9 mouse cellular contexts compared by ENCODE assay signal in genomic region chr9:110244567-110244888, GRCm38 (mm10). TPM values are rescaled to one million over a fixed set of nuclear protein-coding genes. Genes with fewer than 3 reads are reported as not detected.
DNase-seq lines count a peak whose midpoint lies in the region; ATAC-seq and TF ChIP-seq lines count a peak whose summit lies in the region.
"Had no signal": no experiment of that assay in that cellular context is flagged by ENCODE, and none has a peak within 500 bp of the region (broad histone marks: within the 10 kb centered on the region; RNA-seq: fewer than 3 reads in every experiment).

No protein-coding gene starts in this region.

- peak overlapping the region; percentile 98 for H3K4me2 ChIP-seq in lung, postnatal 0 days (replicated peaks; ENCODE audit: low read depth, low read length)
- peak overlapping the region; percentile 100 for H3K4me2 ChIP-seq in limb, embryonic 14.5 days (replicated peaks; ENCODE audit: low read depth, low read length, severe bottlenecking)
- peak overlapping the region; percentile 100 for H3K4me2 ChIP-seq in stomach, embryonic 15.5 days

- H3K4me1 ChIP-seq in lung, postnatal 0 days (ENCODE audit: insufficient read depth, low read depth, low read length) = peaks cover 6% of the 10 kb centered on the region; the same call in 1 of the 2 replicates
- peaks cover 6% of the 10 kb centered on the region for H3K4me1 ChIP-seq in limb, embryonic 14.5 days (ENCODE audit: control insufficient read depth, insufficient read depth, low read length)
- H3K4me1 ChIP-seq in stomach, embryonic 15.5 days = peaks cover 10% of the 10 kb centered on the region

- peak overlapping the region; percentile 54; the same call in 1 of the 2 replicates for H3K4me3 ChIP-seq in lung, postnatal 0 days (ENCODE audit: low read depth, low read length)
- peak overlapping the region; percentile 61 for H3K4me3 ChIP-seq in limb, embryonic 14.5 days (replicated peaks; ENCODE audit: low read length)
- H3K4me3 ChIP-seq in stomach, embryonic 15.5 days (replicated peaks) = peak overlapping the region; percentile 66

- peak; percentile 32; the same call in 1 of the 2 replicates for ATAC-seq in cerebellum, adult (ENCODE audit: insufficient number of reproducible peaks, low FRiP score, low TSS enrichment)
- ATAC-seq in lung, postnatal 0 days = no peak
- no peak for ATAC-seq in limb, embryonic 14.5 days (ENCODE audit: low FRiP score, low read depth)
- no peak for ATAC-seq in stomach, embryonic 15.5 days (ENCODE audit: insufficient read depth, low FRiP score, low read depth)

- TF ChIP-seq POLR2A in limb, embryonic 14.5 days (IDR thresholded peaks at IDR 0.05; ENCODE audit: borderline replicate concordance, extremely low read depth, insufficient read depth, insufficient read length) = no peak

- WGBS in lung, postnatal 0 days = 21% methylated on average over 7 of the region's 7 CpGs
- WGBS in limb, embryonic 14.5 days = 20% methylated on average over 7 of the region's 7 CpGs
- WGBS in stomach, embryonic 15.5 days = 15% methylated on average over 7 of the region's 7 CpGs

- intact Hi-C loops in gastrocnemius, postnatal 36 days (cut with DNase I) = no loop called here

- TF ChIP-seq EP300 in lung, postnatal 0 days (IDR thresholded peaks at IDR 0.05) = no peak

- no peak for DNase-seq in cerebellum, adult 8-10 months
- no peak for DNase-seq in lung, postnatal 0 days (ENCODE audit: low spot score)
- DNase-seq in lung, postnatal 10 days = no peak
- no peak for DNase-seq in limb, embryonic 14.5 days (ENCODE audit: low spot score)
- no peak for DNase-seq in gastrocnemius, postnatal 36 days
- DNase-seq in gastrocnemius, postnatal 10 days = no peak

- TF ChIP-seq CTCF in lung, postnatal 0 days (IDR thresholded peaks at IDR 0.05) = no peak

- no peaks in the 10 kb centered on the region for H3K9me3 ChIP-seq in lung, postnatal 0 days (ENCODE audit: low read length)
- H3K9me3 ChIP-seq in limb, embryonic 14.5 days (ENCODE audit: control insufficient read depth, low read length) = no peaks in the 10 kb centered on the region
- H3K9me3 ChIP-seq in stomach, embryonic 15.5 days = no peaks in the 10 kb centered on the region

- H3K27ac ChIP-seq in lung, postnatal 0 days (ENCODE audit: low read length) = no peak overlapping the region
- H3K27ac ChIP-seq in limb, embryonic 14.5 days (replicated peaks; ENCODE audit: low read depth, low read length) = no peak overlapping the region
- H3K27ac ChIP-seq in stomach, embryonic 15.5 days = no peak overlapping the region

- H3K36me3 ChIP-seq in lung, postnatal 0 days (ENCODE audit: insufficient read depth, low read length) = no peaks in the 10 kb centered on the region; the same call in 1 of the 2 replicates
- peaks cover 15% of the 10 kb centered on the region for H3K36me3 ChIP-seq in limb, embryonic 14.5 days (ENCODE audit: control insufficient read depth, insufficient read depth, low read length)
- H3K36me3 ChIP-seq in stomach, embryonic 15.5 days = peaks cover 5% of the 10 kb centered on the region

- H3K9ac ChIP-seq in lung, postnatal 0 days (replicated peaks; ENCODE audit: low read depth) = no peak overlapping the region
- H3K9ac ChIP-seq in limb, embryonic 14.5 days (ENCODE audit: low read depth, low read length, severe bottlenecking) = 0 out of 2 replicates have a peak overlapping the region, but pooled peaks have one; percentile 56
- no peak overlapping the region for H3K9ac ChIP-seq in stomach, embryonic 15.5 days

- H3K27me3 ChIP-seq in lung, postnatal 0 days (replicated peaks; ENCODE audit: insufficient read depth, low read length) = peaks cover 4% of the 10 kb centered on the region; the same call in 1 of the 2 replicates
- H3K27me3 ChIP-seq in limb, embryonic 14.5 days (ENCODE audit: control insufficient read depth, insufficient read depth, low read length) = peaks cover 11% of the 10 kb centered on the region; the same call in 1 of the 2 replicates
- peaks cover 7% of the 10 kb centered on the region for H3K27me3 ChIP-seq in stomach, embryonic 15.5 days (replicated peaks)

RNA-seq across cellular contexts. Expression of gene Cspg5, which starts 0.9 kb away (rescaled TPM):
- 1.9 and 2.1 TPM in 2 replicates for polyA plus RNA-seq in lung, postnatal 0 days (2015; fragmentation: Nextera tagmentation; extraction: Ambion mirVana)
- polyA plus RNA-seq in limb, embryonic 14.5 days (2012; rRNA removed) = 10.0 and 11.0 TPM in 2 replicates
- 6.4 and 7.6 TPM in 2 replicates for polyA plus RNA-seq in limb, embryonic 14.5 days (2014; fragmentation: Nextera tagmentation; extraction: Ambion mirVana)
- 4.3 and 5.1 TPM in 2 replicates for polyA plus RNA-seq in stomach, embryonic 15.5 days (2015; fragmentation: Nextera tagmentation; extraction: Ambion mirVana)
- total RNA-seq in gastrocnemius, postnatal 36 days (2021) = under 1 TPM in 1 of 2 experiments, not detected in 1; 0.18 TPM
- total RNA-seq in gastrocnemius, postnatal 10 days (2021) = 1 to 10 TPM; 1.3 TPM
- total RNA-seq: granulocyte monocyte progenitor cell, adult 5-6 weeks had no signal
